ENCODE assay signal across 8 mouse cellular contexts in the genomic region with DNA sequence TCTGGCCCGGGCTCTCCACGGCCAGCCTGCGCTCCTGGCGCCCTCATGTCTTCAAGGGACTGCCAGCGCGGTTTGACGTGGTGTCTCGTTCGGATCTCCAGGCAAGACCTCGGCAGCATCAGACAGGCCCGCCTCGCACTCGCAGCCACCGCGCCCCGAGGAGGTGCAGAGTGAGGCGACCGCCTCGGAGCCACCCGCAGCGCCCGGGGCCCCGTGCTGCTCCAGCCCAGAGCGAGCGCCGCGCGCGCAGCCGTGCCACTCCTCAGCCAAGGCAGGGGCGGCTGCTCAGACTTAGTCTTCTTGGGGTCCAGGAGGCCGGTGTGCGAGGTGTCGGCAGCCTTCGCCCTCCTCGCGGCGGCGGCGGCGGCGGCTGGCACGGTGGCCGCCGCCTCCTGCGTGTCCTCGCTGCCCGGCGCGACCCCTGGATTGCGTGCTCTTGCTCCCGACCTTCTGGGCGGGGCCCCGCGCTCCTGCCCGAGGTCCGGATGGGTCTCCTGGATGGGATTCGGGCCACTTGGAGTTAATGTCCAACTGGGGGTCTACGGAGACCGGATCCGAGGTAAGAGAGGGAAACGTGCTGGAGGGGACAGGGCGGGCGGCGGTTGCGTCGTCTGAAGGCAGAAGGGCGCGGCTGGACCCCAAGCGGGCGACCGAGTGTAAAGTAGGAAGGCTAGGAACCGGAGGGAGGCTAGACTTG. TPM values are rescaled to one million over a fixed set of nuclear protein-coding genes. Genes with fewer than 3 reads are reported as not detected.
DNase-seq lines count a peak whose midpoint lies in the region; ATAC-seq lines count a peak whose summit lies in the region.

Gene Gdnf, plus strand, starts transcription at position 291 of the 697 bp plus-strand sequence.

- no peak within 1 kb of the TSS for H3K27ac ChIP-seq in liver, embryonic 13.5 days

- peak; percentile 34 for DNase-seq in adrenal gland, postnatal 14 days
- DNase-seq in adrenal gland, postnatal 4 days (ENCODE audit: low spot score in 2 of 2), result no peak
- DNase-seq in right cerebral cortex, postnatal 10 days (ENCODE audit: low spot score in 2 of 2), result peak; percentile 34 to 46
- DNase-seq in right cerebral cortex, postnatal 25 days, result no peak
- DNase-seq in heart, postnatal 14 days, result peak; percentile 11 to 40
- no peak for DNase-seq in liver, embryonic 13.5 days
- DNase-seq in retina, postnatal 1 day, result peak; percentile 56

- H3K36me3 ChIP-seq in liver, embryonic 13.5 days, result no peaks in the 10 kb centered on the region

- no peak for ATAC-seq in liver, embryonic 13.5 days (ENCODE audit: low read depth)
- no peak for ATAC-seq in activated CD4-positive, CD25-positive, alpha-beta regulatory T cell, adult 4 months

- WGBS in liver, embryonic 13.5 days (ENCODE audit: insufficient replicate concordance), result 2% methylated on average over 66 of the region's 73 CpGs

- peak within 1 kb of the TSS; percentile 56 for H3K4me2 ChIP-seq in liver, embryonic 13.5 days

- no peaks in the 10 kb centered on the region for H3K9me3 ChIP-seq in liver, embryonic 13.5 days (replicated peaks)

- H3K9ac ChIP-seq in liver, embryonic 13.5 days, result no peak within 1 kb of the TSS

- peak within 1 kb of the TSS; percentile 40 for H3K4me3 ChIP-seq in liver, embryonic 13.5 days (replicated peaks)

- H3K27me3 ChIP-seq in liver, embryonic 13.5 days, result peaks cover 97% of the 10 kb centered on the region

- intact Hi-C loops in heart, postnatal 14 days (cut with DNase I), result loop anchor here (5.0 kb wide), 1 partner anchor 333 kb away; no protein-coding TSS in a partner anchor

- peaks cover 6% of the 10 kb centered on the region; the same call in 1 of the 2 replicates for H3K4me1 ChIP-seq in liver, embryonic 13.5 days (replicated peaks)

RNA-seq across cellular contexts. Expression of gene Gdnf, which starts in this region (rescaled TPM):
- 0.11 and 0.19 TPM in 2 replicates for total RNA-seq in adrenal gland, postnatal 14 days (2021)
- total RNA-seq in adrenal gland, postnatal 4 days (2021), result under 1 TPM; 0.34 to 0.98 TPM
- under 1 TPM; 0.33 to 0.39 TPM for total RNA-seq in heart, postnatal 14 days (2021)
- not detected in 2 replicates for polyA plus RNA-seq in liver, embryonic 13.5 days (2015; fragmentation: Nextera tagmentation; extraction: Ambion mirVana)
- polyA plus RNA-seq in activated CD4-positive, CD25-positive, alpha-beta regulatory T cell, adult 4 months (2017; shearing (Covaris generic)), result not detected

Comparison
In these comparisons a context has a peak if more than half of its experiments do, and no peak if none do; other contexts are left out.
1. DNase-seq: peak in right cerebral cortex, postnatal 10 days (2 of 2) and retina, postnatal 1 day (single experiment); none in adrenal gland, postnatal 4 days (0 of 2), right cerebral cortex, postnatal 25 days (single experiment) and liver, embryonic 13.5 days (single experiment).
2. Peak in DNase-seq in adrenal gland, postnatal 14 days; RNA of the gene not detected or under 1 TPM.
3. Peak in DNase-seq in heart, postnatal 14 days; RNA of the gene not detected or under 1 TPM.